Mouse (Mus musculus): ENCODE data around the gene Frmd4a.
"Not testable (repeated sequence)": the region's sequence is repeated elsewhere in the genome, so short reads cannot be mapped to it uniquely, and the experiment has no call there.

DNA sequence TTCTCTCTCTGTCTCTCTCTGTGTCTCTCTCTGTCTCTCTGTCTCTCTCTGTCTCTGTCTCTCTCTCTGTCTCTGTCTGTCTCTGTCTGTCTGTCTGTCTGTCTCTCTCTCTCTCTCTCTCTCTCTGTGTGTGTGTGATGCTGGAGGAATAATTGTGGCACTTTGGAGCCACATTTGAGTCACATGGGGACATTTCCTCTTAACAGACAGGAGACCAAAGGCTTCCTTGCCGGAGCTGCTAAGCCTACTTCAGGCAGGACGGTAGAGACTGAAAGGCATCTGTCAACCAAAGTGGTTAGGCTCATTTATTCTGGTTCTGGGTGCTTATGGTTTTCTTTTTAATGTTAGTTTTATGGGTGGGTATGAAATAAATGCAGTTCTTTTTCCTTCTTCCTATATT is 543.0 kb downstream of the Frmd4a start:
- TF ChIP-seq POLR2A (IDR thresholded peaks at IDR 0.05; ENCODE audit: borderline replicate concordance, extremely low read depth, insufficient read depth, insufficient read length, poor library complexity, severe bottlenecking); CTCF (IDR thresholded peaks at IDR 0.05; ENCODE audit: borderline replicate concordance, extremely low read depth, insufficient read depth, insufficient read length): not testable (repeated sequence)
